Mouse (Mus musculus) gastrocnemius, postnatal 10 days (tissue): Measurements from ENCODE around the gene Pdpk1. TPM values are rescaled to one million over a fixed set of nuclear protein-coding genes. Genes with fewer than 3 reads are reported as not detected.
A peak's percentile ranks its signal among the peaks of the same experiment; 100 is the strongest.

ENCODE experiments used
- DNase-seq: peaks from one replicate; pipeline ENCODE4 v3.0.0; 2021; ENCODE audit warnings: mixed read lengths
- long read RNA-seq, 2 experiments: library from polyadenylated mRNA; stranded (forward); transcript quantifications; one replicate each; pipeline ENCODE4 v2.0.0; 2021
- total RNA-seq, 2 experiments: library from RNA; stranded (reverse); gene quantifications; 2 replicates each; pipeline ENCODE4 v1.2.3; 2021

The Pdpk1 gene
- 10 to 100 TPM; 44.2 to 47.0 TPM for total RNA-seq
- long read RNA-seq, experiment 1, full-length matches to known transcripts, result 3 of 8 reads
- long read RNA-seq, experiment 1, partial matches to known transcripts, result 0 of 8 reads
- long read RNA-seq, experiment 1, other reads (novel, unspliced or antisense), result 5 of 8 reads
- long read RNA-seq, experiment 2, full-length matches to known transcripts, result 6 of 13 reads
- long read RNA-seq, experiment 2, partial matches to known transcripts, result 0 of 13 reads
- long read RNA-seq, experiment 2, other reads (novel, unspliced or antisense), result 7 of 13 reads

- DNase-seq, result no peak
Observed at GRCm38 (mm10) chr17:24150824-24151223, at the start of gene Pdpk1. Gene Pdpk1, minus strand, starts transcription at chr17:24150924.

DNA sequence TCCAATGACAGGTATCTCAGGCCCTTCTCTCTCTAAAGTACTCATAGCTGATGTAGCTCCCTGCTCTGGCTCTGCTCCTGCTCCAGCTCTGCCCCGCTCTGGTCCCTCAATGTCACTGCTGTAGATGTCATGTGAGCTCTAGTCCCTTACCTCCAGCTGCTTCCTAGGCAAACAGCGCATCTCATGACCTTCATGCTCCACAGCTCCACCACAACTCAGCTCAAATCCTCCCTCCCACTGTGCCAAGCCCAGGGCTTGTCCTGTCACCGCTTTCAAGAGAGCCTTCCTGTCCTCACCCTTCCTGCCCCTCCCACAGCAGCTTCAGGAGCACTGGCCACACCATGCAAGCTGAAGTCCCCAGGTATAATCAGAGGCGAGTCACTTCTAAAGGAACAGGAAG is 49.0 kb upstream of the Pdpk1 start:
- DNase-seq, result no peak

DNA sequence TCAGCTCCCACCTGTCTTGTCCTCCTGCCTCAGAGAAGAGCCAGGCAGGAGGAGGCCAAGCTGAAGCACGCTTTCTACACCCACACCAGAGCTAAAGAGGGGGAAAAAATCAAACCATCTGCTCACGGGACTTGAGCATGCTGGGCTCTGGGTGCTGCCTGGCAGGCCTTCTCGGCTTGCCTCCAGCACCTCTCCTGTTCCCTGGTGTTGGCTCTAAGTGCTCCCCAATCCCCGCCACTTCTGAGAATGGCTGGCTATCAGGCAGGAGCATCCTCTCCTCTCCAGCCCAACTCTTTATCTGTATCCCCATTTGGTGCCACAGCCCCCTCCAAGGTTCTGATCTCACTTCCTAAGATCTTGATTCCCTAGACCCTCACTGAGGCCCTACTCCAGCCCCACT is 48.5 kb upstream of the Pdpk1 start:
- no peak for DNase-seq

DNA sequence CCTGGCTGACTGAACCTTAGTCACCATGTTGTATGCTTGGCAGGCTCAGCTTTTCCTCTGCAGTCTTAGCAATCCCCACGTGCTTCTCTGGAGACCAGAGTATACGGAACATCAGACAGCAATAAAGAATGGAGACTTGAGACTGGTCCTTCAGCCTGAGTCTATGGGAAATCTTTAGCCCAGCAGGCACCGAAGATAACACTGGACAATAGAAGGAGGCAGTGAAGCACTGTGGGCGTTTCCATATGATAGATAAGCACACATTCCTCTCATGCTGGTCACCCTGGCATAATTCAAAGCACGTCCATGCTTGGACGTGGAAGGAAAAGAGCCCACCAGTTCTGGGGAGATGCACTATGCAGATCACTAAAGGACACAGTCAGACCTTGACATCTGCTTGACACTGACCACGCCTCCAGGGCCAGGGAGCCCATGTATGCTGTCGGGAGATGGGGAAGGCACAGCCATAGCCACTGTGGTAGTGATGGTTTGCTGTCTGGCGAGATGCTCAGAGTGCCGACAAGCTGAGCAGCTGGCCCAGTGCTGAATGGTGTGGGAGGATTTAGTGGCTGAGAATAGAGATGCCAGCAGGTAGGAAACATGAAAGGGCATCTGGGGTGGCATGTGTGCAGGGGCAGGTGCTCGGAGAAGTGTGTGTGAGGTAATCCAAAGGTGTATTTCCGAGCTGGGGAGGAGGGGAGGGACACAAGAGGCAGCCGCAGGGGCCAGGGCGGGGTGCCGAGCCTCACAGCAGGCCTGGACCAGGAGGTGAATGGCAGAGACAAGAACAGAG is 46.5 kb upstream of the Pdpk1 start:
- DNase-seq, result no peak

- no peak for DNase-seq
Observed at GRCm38 (mm10) chr17:24195349-24195748, 44.6 kb upstream of the Pdpk1 start.

DNA sequence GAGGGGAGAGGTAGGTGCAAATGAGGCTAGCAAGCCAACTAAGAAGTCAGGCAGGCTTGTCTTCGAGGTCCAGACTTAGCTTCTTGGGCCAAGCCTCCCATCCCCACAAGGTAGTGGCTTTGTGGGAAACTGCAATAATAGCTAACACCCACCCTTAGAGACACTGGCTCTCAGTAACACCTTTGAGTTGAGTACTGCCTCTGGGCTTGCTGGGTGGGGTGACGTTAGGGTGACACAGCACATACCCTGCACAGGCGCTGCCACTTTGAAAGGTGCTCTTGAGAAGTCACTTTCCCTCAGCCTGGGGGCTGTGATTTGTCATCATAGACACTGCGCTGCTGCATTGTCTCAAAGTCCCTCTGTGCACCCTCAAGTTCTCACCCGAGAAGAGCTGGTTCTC is 43.0 kb upstream of the Pdpk1 start:
- no peak for DNase-seq

- no peak for DNase-seq
Observed at GRCm38 (mm10) chr17:24193268-24193667, 42.5 kb upstream of the Pdpk1 start.

DNA sequence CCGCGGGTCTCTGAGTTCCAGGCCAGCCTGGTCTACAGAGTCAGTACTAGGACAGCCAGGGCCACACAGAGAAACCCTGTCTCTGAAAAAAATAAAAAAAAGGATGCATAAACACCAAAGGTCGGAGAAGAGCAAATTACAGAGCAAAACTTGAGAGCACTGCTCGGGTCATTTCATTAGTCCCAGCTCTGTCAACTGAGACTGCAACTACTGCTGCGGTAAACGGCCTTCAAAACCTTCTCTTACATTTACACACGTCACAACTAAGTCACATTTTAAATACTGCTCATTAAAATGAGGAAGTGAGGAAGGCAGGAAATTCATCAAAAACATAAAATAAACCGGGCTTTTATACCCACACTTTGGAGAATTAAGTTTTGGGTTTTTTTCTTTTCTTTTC is 42.1 kb upstream of the Pdpk1 start:
- DNase-seq, result no peak

- DNase-seq, result no peak
Observed at GRCm38 (mm10) chr17:24191481-24191880, 40.8 kb upstream of the Pdpk1 start.

DNA sequence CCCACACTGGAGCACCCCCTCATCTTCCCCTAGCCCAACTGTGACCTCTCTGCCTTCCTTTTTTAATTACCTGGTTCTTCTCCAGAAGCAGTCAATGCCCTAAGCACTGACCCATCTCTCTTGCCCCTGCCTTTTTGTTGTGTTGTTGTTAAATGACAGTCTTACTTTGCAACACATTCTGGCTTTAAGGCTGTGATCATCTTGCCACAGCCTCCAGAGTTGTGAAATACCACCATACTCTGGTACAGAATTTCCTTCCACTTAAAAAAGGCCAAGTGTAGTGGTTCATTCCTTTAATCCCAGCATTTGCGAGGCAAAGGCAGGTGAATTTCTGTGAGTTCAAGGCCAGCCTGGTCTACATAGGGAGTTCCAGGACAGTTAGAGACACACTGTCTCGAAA is 40.2 kb upstream of the Pdpk1 start:
- DNase-seq, result no peak

- no peak for DNase-seq
Observed at GRCm38 (mm10) chr17:24174259-24174658, 23.5 kb upstream of the Pdpk1 start.

- peak; percentile 66 for DNase-seq
Observed at GRCm38 (mm10) chr17:24173423-24173822, 22.7 kb upstream of the Pdpk1 start.

DNA sequence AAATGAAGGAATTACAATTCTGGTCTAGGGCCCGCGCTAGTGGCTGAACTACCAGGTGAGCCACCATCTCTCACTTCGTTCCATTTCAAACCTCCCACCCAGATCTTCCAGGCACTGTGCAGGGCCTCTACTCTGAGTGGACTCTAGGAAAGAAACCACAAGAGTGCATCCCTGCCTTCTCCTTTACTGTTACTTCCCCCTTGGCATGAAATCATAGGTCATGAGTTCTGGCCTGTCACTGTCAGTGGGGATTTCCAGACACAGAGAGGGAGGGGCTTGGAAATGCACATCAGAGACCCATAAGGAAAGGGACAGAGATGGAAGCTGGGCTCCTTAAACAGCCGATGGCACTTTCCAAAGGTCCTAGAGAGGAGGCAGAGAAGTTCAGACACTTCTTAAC is 21.0 kb upstream of the Pdpk1 start:
- DNase-seq, result no peak

DNA sequence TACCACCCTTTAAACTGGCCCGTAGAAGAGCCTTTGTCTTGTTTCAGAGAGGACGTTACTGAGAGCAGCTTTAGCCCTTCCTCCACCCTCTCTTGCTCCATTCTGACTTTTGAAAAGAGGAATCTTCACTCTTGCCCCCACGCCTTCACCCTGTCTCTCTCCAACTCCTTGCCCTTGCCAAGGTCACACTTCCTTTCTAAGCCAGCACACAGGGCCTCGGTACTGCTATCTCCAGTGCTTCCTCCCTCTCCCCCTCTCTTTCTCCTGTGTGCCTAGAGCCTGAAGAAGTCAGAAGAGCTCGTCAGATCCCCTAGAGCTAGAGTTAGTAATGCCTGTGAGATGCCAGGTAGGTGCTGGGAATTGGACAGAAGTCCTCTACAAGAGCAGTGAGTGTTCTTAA is 20.0 kb upstream of the Pdpk1 start:
- DNase-seq, result no peak

- DNase-seq, result no peak
Observed at GRCm38 (mm10) chr17:24170125-24170524, 19.4 kb upstream of the Pdpk1 start.

DNA sequence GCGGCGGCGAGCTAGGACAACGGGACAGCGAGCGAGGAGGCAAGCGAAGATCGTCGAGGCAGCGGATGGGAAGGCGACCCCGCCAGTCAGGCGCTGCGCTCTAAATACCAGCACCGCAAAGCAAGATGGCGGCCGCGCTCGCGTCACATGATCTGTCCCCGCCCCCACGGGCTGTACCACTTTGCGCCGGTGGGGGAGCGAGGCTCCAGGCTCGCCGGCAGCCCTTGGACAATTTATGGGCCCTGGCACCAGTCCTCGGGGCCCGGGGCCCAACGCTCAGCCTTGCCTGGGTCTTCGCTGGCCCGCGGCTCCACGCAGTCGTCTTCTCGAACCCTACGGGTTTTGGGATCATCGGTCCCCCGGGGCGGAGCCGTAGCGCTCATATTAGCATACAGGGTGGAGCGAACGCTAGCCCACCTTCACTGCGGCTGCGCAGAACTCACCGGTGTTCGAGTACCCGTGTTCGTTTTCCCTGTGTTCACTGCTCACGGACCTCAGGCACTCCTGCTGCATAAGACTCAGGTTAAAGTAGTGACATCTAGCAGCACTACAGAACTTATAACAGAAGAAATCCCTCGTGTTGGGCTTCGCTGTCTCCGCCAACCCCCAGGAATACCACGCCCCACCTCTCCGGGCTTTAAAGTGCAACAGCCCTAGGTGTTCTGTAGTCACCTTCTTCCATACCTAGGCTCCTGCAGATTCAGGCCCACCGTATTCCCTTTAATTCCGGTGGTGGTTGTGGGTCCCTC is 18.8 kb upstream of the Pdpk1 start, which contains the start of gene Atp6v0c:
Gene Atp6v0c (minus strand): TSS at position 386 of the 749 bp plus-strand sequence.
- peak; percentile 95 for DNase-seq

GRCm38 (mm10) chr17:24168590-24169277 is 18.0 kb upstream of the Pdpk1 start:
- DNase-seq, result peak; percentile 60

DNA sequence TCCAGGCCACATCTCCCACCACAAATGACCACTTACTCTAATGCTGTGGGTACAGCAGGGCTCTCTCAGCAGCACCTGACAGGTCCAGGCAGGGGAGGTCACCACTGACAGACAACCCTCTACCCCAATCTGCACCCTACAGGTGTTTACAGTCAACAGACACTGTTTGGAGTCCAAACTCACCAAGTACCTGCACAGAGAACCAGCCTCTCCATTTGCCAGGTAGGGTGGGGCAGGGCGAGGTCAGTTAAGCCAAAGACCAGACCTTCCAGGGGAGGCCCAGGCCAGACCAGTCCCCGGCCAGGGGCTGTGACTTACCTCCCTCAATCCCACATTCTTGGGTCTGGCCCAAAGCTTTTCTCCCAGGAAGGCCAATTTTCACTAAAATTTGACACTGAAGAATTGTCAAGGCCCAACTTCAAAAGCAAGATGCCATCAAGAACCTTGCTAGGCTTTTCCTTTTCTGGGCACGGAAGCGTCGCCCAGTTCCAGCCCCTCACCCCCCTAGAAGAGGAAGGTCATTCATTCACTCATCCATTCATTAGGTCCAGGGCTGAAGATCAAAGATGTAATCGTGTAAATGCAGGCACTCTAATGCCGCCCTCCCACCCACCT is 17.3 kb upstream of the Pdpk1 start:
- DNase-seq, result no peak

DNA sequence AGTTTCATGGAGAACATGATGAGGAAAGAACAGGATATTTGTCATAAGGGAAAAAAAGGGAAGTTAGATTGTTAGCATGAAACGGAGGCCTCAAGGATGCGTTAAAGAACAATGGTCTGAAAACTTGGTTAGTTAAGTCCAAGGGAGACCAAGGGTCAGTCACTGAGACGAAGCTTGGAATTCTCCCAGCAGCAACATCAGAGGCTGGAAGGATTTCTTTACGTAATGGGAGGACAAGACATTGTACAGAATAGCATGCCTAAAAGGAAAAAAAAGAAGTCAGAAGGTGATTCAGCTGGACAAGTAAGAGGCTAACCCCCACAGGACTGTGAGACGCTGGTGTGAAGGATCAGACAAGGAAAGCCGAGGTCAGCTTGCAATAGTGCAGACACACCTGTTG is 16.4 kb upstream of the Pdpk1 start:
- DNase-seq, result no peak

DNA sequence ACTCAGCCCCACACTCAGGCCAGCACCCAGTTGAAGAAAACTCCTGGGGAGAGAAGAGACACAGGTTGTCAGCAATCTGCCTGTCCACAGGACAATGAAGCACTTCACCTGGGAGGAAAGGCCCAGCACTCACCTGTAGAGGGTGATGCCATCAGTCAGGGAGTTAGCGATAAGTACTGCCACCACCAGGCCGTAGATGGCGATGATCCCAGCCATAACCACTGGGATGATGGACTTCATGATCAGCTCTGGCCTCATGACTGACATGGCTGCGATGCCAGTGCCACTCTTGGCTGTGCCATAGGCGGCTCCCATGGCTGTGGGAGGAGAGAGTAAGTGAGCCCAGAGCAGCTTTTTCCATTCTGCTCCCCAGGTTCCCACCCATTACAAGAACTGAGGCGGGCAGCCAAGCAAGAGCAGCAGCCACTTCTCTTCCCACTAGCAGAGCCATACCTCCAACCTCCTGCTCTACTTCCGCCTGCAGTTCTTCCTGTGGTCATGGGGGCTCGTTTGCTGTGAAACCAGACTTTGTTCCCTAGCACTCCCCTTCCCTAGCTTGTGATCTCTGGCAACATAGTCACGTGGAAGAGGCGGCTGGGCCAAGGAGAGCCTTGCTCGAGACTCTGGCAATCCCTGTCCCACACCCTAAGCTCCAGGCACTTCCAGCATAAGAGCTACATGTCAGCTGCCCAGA is 14.0 kb upstream of the Pdpk1 start:
- DNase-seq, result no peak
